Mouse (Mus musculus) ES-Bruce4 (cell line): ENCODE results near the gene A030005K14Rik. TPM values are rescaled to one million over a fixed set of nuclear protein-coding genes. Genes with fewer than 3 reads are reported as not detected.

Source experiments
- H3K27ac ChIP-seq: 2 replicates; pipeline ENCODE4 v1.5.1; 2012; ENCODE audit warnings: low read length, inconsistent platforms; ENCODE audit not compliant: insufficient read depth
- H3K27me3 ChIP-seq: 2 replicates; pipeline ENCODE4 v1.6.1; 2012; ENCODE audit warnings: mild to moderate bottlenecking, low read length, inconsistent platforms; ENCODE audit not compliant: control insufficient read depth, poor library complexity, insufficient read depth, severe bottlenecking
- H3K36me3 ChIP-seq: 2 replicates; pipeline ENCODE4 v1.6.1; 2012; ENCODE audit warnings: inconsistent platforms, mild to moderate bottlenecking, low read length, moderate library complexity; ENCODE audit not compliant: control insufficient read depth, poor library complexity, insufficient read depth, severe bottlenecking
- H3K4me1 ChIP-seq: one replicate; pipeline ENCODE4 v1.8.1; 2011; ENCODE audit warnings: low read length; ENCODE audit not compliant: control insufficient read depth, insufficient read depth
- H3K4me3 ChIP-seq: 2 replicates; pipeline ENCODE4 v1.5.1; 2011; ENCODE audit warnings: low read depth, mild to moderate bottlenecking, low read length
- H3K9ac ChIP-seq: 2 replicates; pipeline ENCODE4 v1.6.1; 2012; ENCODE audit warnings: low read depth, mild to moderate bottlenecking, inconsistent platforms; ENCODE audit not compliant: poor library complexity, severe bottlenecking
- H3K9me3 ChIP-seq: replicated peaks from 2 replicates; pipeline ENCODE4 v1.6.1; 2012; ENCODE audit warnings: mild to moderate bottlenecking, low read length, inconsistent platforms; ENCODE audit not compliant: control insufficient read depth, poor library complexity, insufficient read depth, severe bottlenecking
- CTCF ChIP-seq: IDR thresholded peaks from one replicate; pipeline ENCODE4 v1.8.1; 2011; ENCODE audit warnings: low read depth, low read length
- EP300 ChIP-seq: IDR thresholded peaks from 2 replicates; pipeline ENCODE4 v1.6.1; 2011; ENCODE audit warnings: low read depth, low read length; ENCODE audit not compliant: insufficient read depth
- POLR2A ChIP-seq: IDR thresholded peaks from one replicate; pipeline ENCODE4 v1.8.1; 2011; ENCODE audit warnings: low read length; ENCODE audit not compliant: insufficient read depth
- polyA plus RNA-seq: library from polyadenylated mRNA; stranded (reverse); fragments of >200 nt; gene quantifications from 2 replicates; pipeline ENCODE4 v1.2.4, GENCODE M21; 2011; ENCODE audit warnings: low read depth; ENCODE audit not compliant: missing spikeins, insufficient read depth, insufficient read length

The A030005K14Rik gene
- not detected in 2 replicates for polyA plus RNA-seq

- H3K9ac ChIP-seq: no peak within 1 kb of the TSS
- H3K27me3 ChIP-seq: no peaks in the 10 kb centered on the region
- no peak within 1 kb of the TSS for H3K4me3 ChIP-seq
- TF ChIP-seq CTCF: no peak
- no peak for TF ChIP-seq EP300
- no peak for TF ChIP-seq POLR2A
- H3K36me3 ChIP-seq: no peaks in the 10 kb centered on the region
- no peaks in the 10 kb centered on the region for H3K9me3 ChIP-seq
- H3K4me1 ChIP-seq: peaks cover 2% of the 10 kb centered on the region
- no peak within 1 kb of the TSS for H3K27ac ChIP-seq
Observed at GRCm38 (mm10) chr1:83059278-83059677, at the start of gene A030005K14Rik. Gene A030005K14Rik, minus strand, starts transcription at chr1:83059378.

DNA sequence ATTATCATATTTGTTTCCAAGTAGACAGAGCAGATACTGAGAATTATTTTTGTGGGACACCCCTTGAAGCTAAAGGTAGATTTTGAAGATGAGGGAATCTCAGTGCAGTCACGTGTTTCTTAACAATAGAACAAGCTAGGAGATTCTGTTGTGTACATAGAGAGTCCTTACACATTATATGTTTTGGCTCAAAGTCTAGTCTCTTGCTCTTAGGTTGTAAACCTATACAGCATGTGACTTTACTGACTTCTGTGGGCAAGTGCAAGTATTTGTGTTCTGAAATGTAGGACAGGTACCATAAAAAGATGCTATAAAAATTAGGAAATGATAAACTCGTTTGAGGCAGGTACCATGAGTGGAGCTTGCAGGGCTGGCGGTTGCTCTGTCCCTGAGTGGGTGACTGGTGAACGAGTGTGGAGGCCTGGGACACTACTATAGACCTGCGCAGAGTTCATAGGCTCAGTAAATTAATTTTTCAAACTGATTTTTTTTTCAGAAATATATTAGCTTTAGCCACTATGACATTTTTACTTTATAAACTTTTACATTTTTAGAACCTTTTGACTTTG is 48.3 kb upstream of the A030005K14Rik start:
- H3K27me3 ChIP-seq: no peaks in the 10 kb centered on the region
- TF ChIP-seq POLR2A: no peak
- TF ChIP-seq CTCF: no peak
- TF ChIP-seq EP300: no peak
- no peak overlapping the region for H3K4me3 ChIP-seq
- no peaks in the 10 kb centered on the region for H3K9me3 ChIP-seq
- H3K9ac ChIP-seq: no peak overlapping the region
- H3K36me3 ChIP-seq: no peaks in the 10 kb centered on the region
- H3K4me1 ChIP-seq: no peaks in the 10 kb centered on the region
- no peak overlapping the region for H3K27ac ChIP-seq

- Histone ChIP-seq H3K4me1 (no peaks in the 10 kb centered on the region), H3K27me3 (no peaks in the 10 kb centered on the region), H3K4me3 (no peak overlapping the region), H3K27ac (no peak overlapping the region), H3K9me3 (no peaks in the 10 kb centered on the region), H3K36me3 (no peaks in the 10 kb centered on the region), H3K9ac (no peak overlapping the region)
- TF ChIP-seq EP300 (no peak), CTCF (no peak), POLR2A (no peak)
Observed at GRCm38 (mm10) chr1:83105464-83105863, 46.3 kb upstream of the A030005K14Rik start.

- Histone ChIP-seq H3K9me3 (no peaks in the 10 kb centered on the region), H3K27ac (no peak overlapping the region), H3K4me1 (no peaks in the 10 kb centered on the region), H3K9ac (no peak overlapping the region), H3K27me3 (no peaks in the 10 kb centered on the region), H3K36me3 (no peaks in the 10 kb centered on the region), H3K4me3 (no peak overlapping the region)
- no peak for TF ChIP-seq EP300
- TF ChIP-seq POLR2A: no peak
- no peak for TF ChIP-seq CTCF
Observed at GRCm38 (mm10) chr1:83101891-83102290, 42.7 kb upstream of the A030005K14Rik start.

GRCm38 (mm10) chr1:83099580-83100137 is 40.5 kb upstream of the A030005K14Rik start:
- Histone ChIP-seq H3K9ac (no peak overlapping the region), H3K27ac (no peak overlapping the region), H3K27me3 (no peaks in the 10 kb centered on the region), H3K36me3 (no peaks in the 10 kb centered on the region), H3K9me3 (no peaks in the 10 kb centered on the region), H3K4me1 (no peaks in the 10 kb centered on the region), H3K4me3 (no peak overlapping the region)
- TF ChIP-seq EP300 (no peak), CTCF (no peak)

GRCm38 (mm10) chr1:83099160-83099559 is 40.0 kb upstream of the A030005K14Rik start:
- H3K4me1 ChIP-seq: no peaks in the 10 kb centered on the region

More at GRCm38 (mm10) chr1:83099160-83099559, 40.0 kb upstream of the A030005K14Rik start:
- TF ChIP-seq POLR2A (no peak), EP300 (no peak), CTCF (no peak)
- Histone ChIP-seq H3K36me3 (no peaks in the 10 kb centered on the region), H3K9me3 (no peaks in the 10 kb centered on the region), H3K27ac (no peak overlapping the region), H3K9ac (no peak overlapping the region), H3K4me3 (no peak overlapping the region), H3K27me3 (no peaks in the 10 kb centered on the region)
